Mouse (Mus musculus): ENCODE results near the gene Espn. TPM values are rescaled to one million over a fixed set of nuclear protein-coding genes. Genes with fewer than 3 reads are reported as not detected.

Gene Espn
- total and polyA plus RNA-seq, 3 experiments: 4.3 to 48.0 (median 9.3) TPM

- Histone ChIP-seq H3K27me3 (ENCODE audit: insufficient read depth, low read length) (peaks cover 10% of the 10 kb centered on the region; the same call in 1 of the 2 replicates), H3K4me1 (ENCODE audit: insufficient read depth, low read depth, low read length) (peaks cover 37% of the 10 kb centered on the region), H3K4me3 (ENCODE audit: low read depth, low read length) (no peak overlapping the region), H3K9me3 (replicated peaks) (no peaks in the 10 kb centered on the region), H3K36me3 (replicated peaks) (no peaks in the 10 kb centered on the region)
- ATAC-seq (ENCODE audit: extremely low read depth, insufficient number of reproducible peaks, low FRiP score, poor library complexity, severe bottlenecking) (peak; percentile 84), DNase-seq (ENCODE audit: low spot score) (peak; percentile 74)
- TF ChIP-seq GATA2 (IDR thresholded peaks at IDR 0.05; ENCODE audit: borderline replicate concordance, low read depth, low read length): no peak
- peak; percentile 87 for TF ChIP-seq CTCF (IDR thresholded peaks at IDR 0.05; ENCODE audit: low read depth, low read length)
- no peak for TF ChIP-seq POLR2AphosphoS5 (IDR thresholded peaks at IDR 0.05; ENCODE audit: insufficient replicate concordance, low read depth, low read length)
- no peak for TF ChIP-seq GATA1 (IDR thresholded peaks at IDR 0.05; ENCODE audit: borderline replicate concordance, low read length)
- no peak for TF ChIP-seq TAL1 (conservative IDR thresholded peaks at IDR 0.05; ENCODE audit: low read depth, low read length)
These were observed 55.9 kb downstream of the Espn start for GRCm38 (mm10) chr4:152095937-152096910.

GRCm38 (mm10) chr4:152094233-152094632 is 57.9 kb downstream of the Espn start:
- peaks cover 13% of the 10 kb centered on the region; the same call in 1 of the 2 replicates for H3K27me3 ChIP-seq (ENCODE audit: insufficient read depth, low read length)
- ATAC-seq (ENCODE audit: extremely low read depth, insufficient number of reproducible peaks, low FRiP score, poor library complexity, severe bottlenecking) (no peak), DNase-seq (ENCODE audit: low spot score) (no peak)
- peaks cover 37% of the 10 kb centered on the region for H3K4me1 ChIP-seq (ENCODE audit: insufficient read depth, low read depth, low read length)
- no peaks in the 10 kb centered on the region for H3K9me3 ChIP-seq (replicated peaks)
- TF ChIP-seq GATA2 (IDR thresholded peaks at IDR 0.05; ENCODE audit: borderline replicate concordance, low read depth, low read length) (no peak), TAL1 (conservative IDR thresholded peaks at IDR 0.05; ENCODE audit: low read depth, low read length) (no peak), GATA1 (IDR thresholded peaks at IDR 0.05; ENCODE audit: borderline replicate concordance, low read length) (no peak), CTCF (IDR thresholded peaks at IDR 0.05; ENCODE audit: low read depth, low read length) (no peak), POLR2AphosphoS5 (IDR thresholded peaks at IDR 0.05; ENCODE audit: insufficient replicate concordance, low read depth, low read length) (no peak)
- no peaks in the 10 kb centered on the region for H3K36me3 ChIP-seq (replicated peaks)
- H3K4me3 ChIP-seq (ENCODE audit: low read depth, low read length): no peak overlapping the region

GRCm38 (mm10) chr4:152092751-152093293 is 59.3 kb downstream of the Espn start:
- peak overlapping the region; percentile 42; the same call in 1 of the 2 replicates for H3K4me3 ChIP-seq (ENCODE audit: low read depth, low read length)
- peak; percentile 50 for ATAC-seq (ENCODE audit: extremely low read depth, insufficient number of reproducible peaks, low FRiP score, poor library complexity, severe bottlenecking)
- no peaks in the 10 kb centered on the region for H3K9me3 ChIP-seq (replicated peaks)
- H3K4me1 ChIP-seq (ENCODE audit: insufficient read depth, low read depth, low read length): peaks cover 41% of the 10 kb centered on the region
- DNase-seq (ENCODE audit: low spot score): peak; percentile 73
- no peaks in the 10 kb centered on the region for H3K36me3 ChIP-seq (replicated peaks)
- peaks cover 23% of the 10 kb centered on the region for H3K27me3 ChIP-seq (ENCODE audit: insufficient read depth, low read length)
- TF ChIP-seq CTCF (IDR thresholded peaks at IDR 0.05; ENCODE audit: low read depth, low read length) (no peak), GATA1 (IDR thresholded peaks at IDR 0.05; ENCODE audit: borderline replicate concordance, low read length) (no peak), POLR2AphosphoS5 (IDR thresholded peaks at IDR 0.05; ENCODE audit: insufficient replicate concordance, low read depth, low read length) (no peak), TAL1 (conservative IDR thresholded peaks at IDR 0.05; ENCODE audit: low read depth, low read length) (no peak), GATA2 (IDR thresholded peaks at IDR 0.05; ENCODE audit: borderline replicate concordance, low read depth, low read length) (no peak)

GRCm38 (mm10) chr4:152090191-152090590 is 62.0 kb downstream of the Espn start:
- Histone ChIP-seq H3K36me3 (replicated peaks) (no peaks in the 10 kb centered on the region), H3K27me3 (ENCODE audit: insufficient read depth, low read length) (peaks cover 39% of the 10 kb centered on the region), H3K4me3 (ENCODE audit: low read depth, low read length) (no peak overlapping the region), H3K9me3 (replicated peaks) (no peaks in the 10 kb centered on the region; the same call in 1 of the 2 replicates), H3K4me1 (ENCODE audit: insufficient read depth, low read depth, low read length) (peaks cover 45% of the 10 kb centered on the region)
- ATAC-seq (ENCODE audit: extremely low read depth, insufficient number of reproducible peaks, low FRiP score, poor library complexity, severe bottlenecking) (no peak), DNase-seq (ENCODE audit: low spot score) (no peak)
- no peak for TF ChIP-seq GATA1 (IDR thresholded peaks at IDR 0.05; ENCODE audit: borderline replicate concordance, low read length)
- no peak for TF ChIP-seq TAL1 (conservative IDR thresholded peaks at IDR 0.05; ENCODE audit: low read depth, low read length)
- no peak for TF ChIP-seq CTCF (IDR thresholded peaks at IDR 0.05; ENCODE audit: low read depth, low read length)
- no peak for TF ChIP-seq GATA2 (IDR thresholded peaks at IDR 0.05; ENCODE audit: borderline replicate concordance, low read depth, low read length)
- TF ChIP-seq POLR2AphosphoS5 (IDR thresholded peaks at IDR 0.05; ENCODE audit: insufficient replicate concordance, low read depth, low read length): no peak

GRCm38 (mm10) chr4:152088556-152089120 is 63.5 kb downstream of the Espn start:
- no peak for TF ChIP-seq GATA1 (IDR thresholded peaks at IDR 0.05; ENCODE audit: borderline replicate concordance, low read length)
- no peak for TF ChIP-seq CTCF (IDR thresholded peaks at IDR 0.05; ENCODE audit: low read depth, low read length)
- TF ChIP-seq POLR2AphosphoS5 (IDR thresholded peaks at IDR 0.05; ENCODE audit: insufficient replicate concordance, low read depth, low read length): no peak
- TF ChIP-seq GATA2 (IDR thresholded peaks at IDR 0.05; ENCODE audit: borderline replicate concordance, low read depth, low read length): no peak
- TF ChIP-seq TAL1 (conservative IDR thresholded peaks at IDR 0.05; ENCODE audit: low read depth, low read length): no peak
- peaks cover 39% of the 10 kb centered on the region for H3K4me1 ChIP-seq (ENCODE audit: insufficient read depth, low read depth, low read length)
- H3K9me3 ChIP-seq (replicated peaks): no peaks in the 10 kb centered on the region; the same call in 1 of the 2 replicates
- ATAC-seq (ENCODE audit: extremely low read depth, insufficient number of reproducible peaks, low FRiP score, poor library complexity, severe bottlenecking): no peak
- H3K4me3 ChIP-seq (ENCODE audit: low read depth, low read length): no peak overlapping the region
- H3K36me3 ChIP-seq (replicated peaks): no peaks in the 10 kb centered on the region
- peaks cover 50% of the 10 kb centered on the region for H3K27me3 ChIP-seq (ENCODE audit: insufficient read depth, low read length)
- no peak for DNase-seq (ENCODE audit: low spot score)

Data from G1E (cell line).